Mouse (Mus musculus) gastrocnemius, adult 2 months (tissue): Measurements from ENCODE around the gene Micu2. TPM values are rescaled to one million over a fixed set of nuclear protein-coding genes. Genes with fewer than 3 reads are reported as not detected.
A peak's percentile ranks its signal among the peaks of the same experiment; 100 is the strongest.
"Not testable (repeated sequence)": the region's sequence is repeated elsewhere in the genome, so short reads cannot be mapped to it uniquely, and the experiment has no call there.

ENCODE experiments used
- DNase-seq: peaks from one replicate; pipeline ENCODE4 v3.0.0; 2022
- H3K27ac ChIP-seq: fragments of 200-600 bp; 2 replicates; pipeline ENCODE4 v1.8.1; 2022; ENCODE audit warnings: mild to moderate bottlenecking
- H3K4me3 ChIP-seq: fragments of 200-600 bp; 2 replicates; pipeline ENCODE4 v1.8.1; 2022; ENCODE audit warnings: mild to moderate bottlenecking, moderate library complexity
- CTCF ChIP-seq: fragments of 200-600 bp; IDR thresholded peaks from 2 replicates; pipeline ENCODE4 v1.8.1; 2022; ENCODE audit warnings: antibody characterized with exemption, mild to moderate bottlenecking, moderate library complexity
- intact Hi-C: fragments of 180-260 bp; cut with DNase I; formaldehyde crosslinking; loops from one replicate; pipeline ENCODE4 v1.15.1; 2025
- total RNA-seq, 2 experiments: library from RNA; stranded (reverse); gene quantifications; 2 replicates each; pipeline ENCODE4 v1.2.3; 2021

The Micu2 gene
- total RNA-seq, 2 experiments from 2014 or later = 29.1 to 45.9 TPM

GRCm38 (mm10) chr14:57909297-57909696 lies 89.8 kb downstream of the Micu2 start:
- Histone ChIP-seq H3K4me3 (no peak overlapping the region), H3K27ac (peak overlapping the region; percentile 66)
- intact Hi-C loops = loop anchor here (2.0 kb wide), 1 partner anchor 18 kb away; the partner anchor contains the start of gene Zdhhc20
- TF ChIP-seq CTCF = no peak
- DNase-seq = no peak

- Histone ChIP-seq H3K27ac (peak overlapping the region; percentile 66), H3K4me3 (no peak overlapping the region)
- no peak for DNase-seq
- TF ChIP-seq CTCF = no peak
- intact Hi-C loops = loop anchor here (2.0 kb wide), 1 partner anchor 18 kb away; the partner anchor contains the start of gene Zdhhc20
Observed at GRCm38 (mm10) chr14:57908431-57908830, 90.6 kb downstream of the Micu2 start.

GRCm38 (mm10) chr14:57901998-57902397 lies 97.1 kb downstream of the Micu2 start:
- H3K27ac ChIP-seq = no peak overlapping the region
- intact Hi-C loops = no loop called here
- no peak overlapping the region for H3K4me3 ChIP-seq
- no peak for DNase-seq
- no peak for TF ChIP-seq CTCF

- no peak overlapping the region for H3K27ac ChIP-seq
- TF ChIP-seq CTCF = no peak
- intact Hi-C loops = no loop called here
Observed at GRCm38 (mm10) chr14:57896882-57897281, 102.2 kb downstream of the Micu2 start.

GRCm38 (mm10) chr14:57896088-57896871 lies 102.8 kb downstream of the Micu2 start:
- intact Hi-C loops, H3K27ac ChIP-seq, DNase-seq, H3K4me3 ChIP-seq: not testable (repeated sequence)

More at GRCm38 (mm10) chr14:57896882-57897281, 102.2 kb downstream of the Micu2 start:
- DNase-seq = no peak
- no peak overlapping the region for H3K4me3 ChIP-seq

- H3K4me3 ChIP-seq = no peak overlapping the region
- TF ChIP-seq CTCF = no peak
- DNase-seq = no peak
- H3K27ac ChIP-seq = no peak overlapping the region
- intact Hi-C loops = no loop called here
Observed at GRCm38 (mm10) chr14:57894346-57894745, 104.7 kb downstream of the Micu2 start.

GRCm38 (mm10) chr14:57892961-57893360 lies 106.1 kb downstream of the Micu2 start:
- H3K4me3 ChIP-seq = no peak overlapping the region
- TF ChIP-seq CTCF = no peak
- no peak overlapping the region for H3K27ac ChIP-seq
- no peak for DNase-seq
- intact Hi-C loops = no loop called here

GRCm38 (mm10) chr14:57890011-57890842 lies 108.8 kb downstream of the Micu2 start, which contains the start of gene Zdhhc20:
Zdhhc20 (minus strand) TSS chr14:57890276.
- DNase-seq = peak; percentile 96

GRCm38 (mm10) chr14:57889541-57890010 lies 109.5 kb downstream of the Micu2 start:
- Histone ChIP-seq H3K27ac (peak overlapping the region; percentile 90), H3K4me3 (peak overlapping the region; percentile 77)
- TF ChIP-seq CTCF = no peak
- intact Hi-C loops = loop anchor here (2.0 kb wide), 1 partner anchor 19 kb away; no protein-coding TSS in a partner anchor
- no peak for DNase-seq

More at GRCm38 (mm10) chr14:57890011-57890842, 108.8 kb downstream of the Micu2 start, which contains the start of gene Zdhhc20:
- intact Hi-C loops = loop anchor here (2.0 kb wide), 1 partner anchor 19 kb away; no protein-coding TSS in a partner anchor
- Histone ChIP-seq H3K4me3 (peak within 1 kb of the TSS; percentile 77), H3K27ac (peak within 1 kb of the TSS; percentile 90)
- no peak for TF ChIP-seq CTCF

GRCm38 (mm10) chr14:57887171-57887570 lies 111.9 kb downstream of the Micu2 start:
- TF ChIP-seq CTCF = no peak
- intact Hi-C loops = no loop called here
- peak; percentile 33 for DNase-seq
- peak overlapping the region; percentile 38 for H3K27ac ChIP-seq
- H3K4me3 ChIP-seq = peak overlapping the region; percentile 34

GRCm38 (mm10) chr14:57886032-57886431 lies 113.0 kb downstream of the Micu2 start:
- TF ChIP-seq CTCF = no peak
- intact Hi-C loops = no loop called here
- Histone ChIP-seq H3K4me3 (no peak overlapping the region), H3K27ac (no peak overlapping the region; the same call in 1 of the 2 replicates)
- no peak for DNase-seq

- no peak overlapping the region for H3K4me3 ChIP-seq
- intact Hi-C loops = no loop called here
- DNase-seq = no peak
- no peak overlapping the region for H3K27ac ChIP-seq
- TF ChIP-seq CTCF = no peak
Observed at GRCm38 (mm10) chr14:57883341-57883740, 115.7 kb downstream of the Micu2 start.
